Mouse (Mus musculus): ENCODE results near the gene H2-Aa.

DNA sequence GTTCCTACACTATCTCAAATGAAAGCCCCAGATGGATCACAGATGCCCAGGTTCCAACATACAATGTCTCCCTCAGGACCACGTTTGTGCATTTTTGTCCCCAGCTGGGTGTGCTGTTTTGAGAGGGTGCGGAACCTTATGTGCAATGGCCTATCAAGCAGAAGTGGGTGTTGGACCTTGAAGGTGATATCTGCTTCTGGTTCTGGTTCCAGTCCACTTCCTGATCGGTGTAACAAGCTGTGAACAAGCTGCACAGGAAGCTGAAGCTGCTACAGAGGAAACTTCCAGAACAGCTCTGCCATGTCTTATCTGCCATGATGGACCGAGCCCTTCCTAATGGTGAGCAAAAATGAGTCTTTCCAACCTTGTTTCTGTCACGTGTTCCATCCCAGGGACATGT is 31.1 kb downstream of the H2-Aa start:
- TF ChIP-seq CTCF (IDR thresholded peaks at IDR 0.05; ENCODE audit: control insufficient read depth, insufficient read depth, low read length) (no peak), POLR2A (IDR thresholded peaks at IDR 0.05; ENCODE audit: borderline replicate concordance, control insufficient read depth, low read depth, low read length) (no peak)
